ENCODE assay signal across 9 mouse cellular contexts in the genomic region with DNA sequence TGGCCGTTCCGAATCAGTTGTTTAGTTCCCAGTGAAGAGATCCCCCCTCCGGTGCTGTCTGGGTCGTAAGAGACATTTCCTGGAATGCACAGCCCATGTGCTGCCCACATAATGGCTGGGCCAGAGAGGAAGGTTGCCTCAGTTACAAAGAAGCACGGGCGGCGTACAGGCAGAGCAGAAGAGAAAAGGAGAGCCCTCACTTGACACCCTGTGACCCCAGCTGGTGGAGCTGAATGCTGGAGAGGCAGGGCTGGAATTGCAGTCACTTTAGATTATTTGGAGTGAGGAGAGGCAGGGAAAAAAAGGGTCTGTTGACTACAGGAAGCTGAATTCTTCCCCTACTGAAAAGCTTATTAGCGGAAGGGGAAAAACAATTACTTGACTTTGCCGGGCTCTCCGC.
A peak's percentile ranks its signal among the peaks of the same experiment; 100 is the strongest.
DNase-seq lines count a peak whose midpoint lies in the region; ATAC-seq and TF ChIP-seq lines count a peak whose summit lies in the region.
"Had no signal": no experiment of that assay in that cellular context is flagged by ENCODE, and none has a peak within 500 bp of the region (broad histone marks: within the 10 kb centered on the region; RNA-seq: fewer than 3 reads in every experiment).

No protein-coding gene starts in this region.

- 45% methylated on average over 10 of the region's 10 CpGs for WGBS in kidney, embryonic 15.5 days
- WGBS in kidney, adult 2 months: 48% methylated on average over 10 of the region's 10 CpGs
- WGBS in embryonic facial prominence, embryonic 12.5 days: 24% methylated on average over 10 of the region's 10 CpGs
- WGBS in limb, embryonic 15.5 days: 60% methylated on average over 10 of the region's 10 CpGs

- TF ChIP-seq CTCF in kidney, adult 2 months (conservative IDR thresholded peaks at IDR 0.05; ENCODE audit: insufficient read depth, insufficient read length, low read depth, low read length): no peak
- TF ChIP-seq CTCF in brain, embryonic 14.5 days (IDR thresholded peaks at IDR 0.05; ENCODE audit: borderline replicate concordance, extremely low read depth, insufficient read depth, insufficient read length): no peak

- no peak overlapping the region for H3K9ac ChIP-seq in kidney, embryonic 15.5 days
- H3K9ac ChIP-seq in embryonic facial prominence, embryonic 12.5 days: no peak overlapping the region
- H3K9ac ChIP-seq in limb, embryonic 15.5 days: no peak overlapping the region

- no peaks in the 10 kb centered on the region for H3K27me3 ChIP-seq in kidney, embryonic 15.5 days
- no peaks in the 10 kb centered on the region for H3K27me3 ChIP-seq in kidney, adult 2 months (replicated peaks; ENCODE audit: control insufficient read depth, insufficient read depth, low read length)
- no peaks in the 10 kb centered on the region for H3K27me3 ChIP-seq in embryonic facial prominence, embryonic 12.5 days
- H3K27me3 ChIP-seq in limb, embryonic 15.5 days: no peaks in the 10 kb centered on the region

- no peaks in the 10 kb centered on the region for H3K36me3 ChIP-seq in kidney, embryonic 15.5 days
- no peaks in the 10 kb centered on the region for H3K36me3 ChIP-seq in kidney, adult 2 months (ENCODE audit: control insufficient read depth, insufficient read depth, low read length)
- no peaks in the 10 kb centered on the region for H3K36me3 ChIP-seq in embryonic facial prominence, embryonic 12.5 days
- H3K36me3 ChIP-seq in limb, embryonic 15.5 days: no peaks in the 10 kb centered on the region
- H3K36me3 ChIP-seq: G1E had no signal

- peak overlapping the region; percentile 71 for H3K27ac ChIP-seq in kidney, embryonic 15.5 days
- no peak overlapping the region for H3K27ac ChIP-seq in kidney, adult 2 months (ENCODE audit: insufficient read depth, low read depth, low read length)
- peak overlapping the region; percentile 55 for H3K27ac ChIP-seq in embryonic facial prominence, embryonic 12.5 days
- 0 out of 2 replicates have a peak overlapping the region, but pooled peaks have one; percentile 38 for H3K27ac ChIP-seq in limb, embryonic 15.5 days

- H3K4me3 ChIP-seq in kidney, embryonic 15.5 days (replicated peaks): no peak overlapping the region
- no peak overlapping the region for H3K4me3 ChIP-seq in kidney, adult 2 months (ENCODE audit: insufficient read depth, low read depth, low read length)
- H3K4me3 ChIP-seq in embryonic facial prominence, embryonic 12.5 days: no peak overlapping the region
- no peak overlapping the region for H3K4me3 ChIP-seq in limb, embryonic 15.5 days

- DNase-seq in kidney, adult 2 months: no peak
- DNase-seq in brain, embryonic 14.5 days (ENCODE audit: low read depth): peak; percentile 62
- no peak for DNase-seq in urinary bladder, adult 2 months (ENCODE audit: low spot score)
- DNase-seq in testis, postnatal 10 days (ENCODE audit: low spot score): no peak

- no peaks in the 10 kb centered on the region for H3K9me3 ChIP-seq in kidney, embryonic 15.5 days (replicated peaks)
- H3K9me3 ChIP-seq in embryonic facial prominence, embryonic 12.5 days: no peaks in the 10 kb centered on the region
- H3K9me3 ChIP-seq in limb, embryonic 15.5 days: no peaks in the 10 kb centered on the region

- H3K4me1 ChIP-seq in kidney, embryonic 15.5 days: peaks cover 63% of the 10 kb centered on the region
- no peaks in the 10 kb centered on the region for H3K4me1 ChIP-seq in kidney, adult 2 months (ENCODE audit: control insufficient read depth, insufficient read depth, low read length)
- peaks cover 84% of the 10 kb centered on the region for H3K4me1 ChIP-seq in embryonic facial prominence, embryonic 12.5 days
- H3K4me1 ChIP-seq in limb, embryonic 15.5 days: peaks cover 65% of the 10 kb centered on the region

- no peak for ATAC-seq in kidney, embryonic 15.5 days (replicated peaks; ENCODE audit: low FRiP score)
- ATAC-seq in embryonic facial prominence, embryonic 12.5 days (ENCODE audit: insufficient number of reproducible peaks, insufficient read depth, low FRiP score, low TSS enrichment): no peak
- ATAC-seq in limb, embryonic 15.5 days (ENCODE audit: insufficient number of reproducible peaks, low FRiP score, low TSS enrichment, low read depth): no peak
- ATAC-seq in megakaryocyte progenitor cell, adult 5-6 weeks (replicated peaks; ENCODE audit: poor library complexity): no peak

- no peak overlapping the region for H3K4me2 ChIP-seq in kidney, embryonic 15.5 days
- no peak overlapping the region for H3K4me2 ChIP-seq in embryonic facial prominence, embryonic 12.5 days (replicated peaks)
- no peak overlapping the region for H3K4me2 ChIP-seq in limb, embryonic 15.5 days

- TF ChIP-seq POLR2A in kidney, adult 2 months (IDR thresholded peaks at IDR 0.05; ENCODE audit: low read depth, low read length): no peak
- no peak for TF ChIP-seq POLR2A in brain, embryonic 14.5 days (IDR thresholded peaks at IDR 0.05; ENCODE audit: borderline replicate concordance, extremely low read depth, insufficient read depth, insufficient read length, poor library complexity, severe bottlenecking)
